Mouse (Mus musculus) testis, adult 2 months (tissue): Measurements from ENCODE around the gene Plxdc1. TPM values are rescaled to one million over a fixed set of nuclear protein-coding genes. Genes with fewer than 3 reads are reported as not detected.

Experiments
- H3K27ac ChIP-seq: fragments of 200-500 bp; 2 replicates; pipeline ENCODE4 v1.5.1; 2012; ENCODE audit warnings: low read depth, low read length; ENCODE audit not compliant: control insufficient read depth, insufficient read depth
- H3K27me3 ChIP-seq: fragments of 200-500 bp; 2 replicates; pipeline ENCODE4 v1.6.1; 2012; ENCODE audit warnings: mild to moderate bottlenecking, low read length, moderate library complexity; ENCODE audit not compliant: control insufficient read depth, insufficient read depth
- H3K36me3 ChIP-seq: fragments of 200-500 bp; 2 replicates; pipeline ENCODE4 v1.6.1; 2012; ENCODE audit warnings: mild to moderate bottlenecking, low read length; ENCODE audit not compliant: control insufficient read depth, insufficient read depth
- H3K4me1 ChIP-seq: fragments of 200-500 bp; 2 replicates; pipeline ENCODE4 v1.6.1; 2012; ENCODE audit warnings: low read length; ENCODE audit not compliant: control insufficient read depth, insufficient read depth
- H3K4me3 ChIP-seq: fragments of 200-500 bp; 2 replicates; pipeline ENCODE4 v1.5.1; 2012; ENCODE audit warnings: low read depth, mild to moderate bottlenecking, low read length, moderate library complexity, mixed read lengths; ENCODE audit not compliant: control insufficient read depth
- CTCF ChIP-seq: fragments of 200-500 bp; IDR thresholded peaks from 2 replicates; pipeline ENCODE4 v1.5.1; 2012; ENCODE audit warnings: low read depth, mild to moderate bottlenecking, inconsistent platforms, low read length, moderate library complexity; ENCODE audit not compliant: control insufficient read depth, insufficient read depth, insufficient replicate concordance
- POLR2A ChIP-seq: fragments of 200-500 bp; IDR thresholded peaks from 2 replicates; pipeline ENCODE4 v1.6.1; 2012; ENCODE audit warnings: low read depth, mild to moderate bottlenecking, inconsistent platforms, low read length, moderate library complexity; ENCODE audit not compliant: control insufficient read depth
- polyA plus RNA-seq: library from polyadenylated mRNA; depleted of rRNA; stranded (reverse); fragments of >200 nt; gene quantifications from 2 replicates; pipeline ENCODE4 v1.2.3, GENCODE M21; 2012

Gene Plxdc1
- polyA plus RNA-seq, 1 experiment, result 64.4 TPM

DNA sequence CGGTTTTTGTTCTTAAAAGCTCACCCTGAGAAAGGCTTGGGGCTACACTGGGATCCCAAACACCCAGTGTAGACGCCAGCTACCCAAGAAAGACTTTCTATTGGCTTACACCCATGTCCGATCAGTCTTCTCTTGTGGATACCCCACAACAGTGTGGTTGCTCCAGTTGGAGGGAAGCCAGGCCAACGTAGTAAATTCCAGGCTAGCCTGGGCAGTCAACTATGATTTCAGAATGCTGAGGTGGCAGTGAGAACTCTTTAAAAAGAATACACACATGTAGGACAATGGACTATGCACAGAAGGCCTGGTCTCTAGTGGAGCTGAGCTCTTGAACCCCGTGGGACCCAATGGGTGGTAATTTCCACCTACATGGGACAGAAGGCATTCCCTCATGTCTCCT, 11.5 kb downstream of the Plxdc1 start:
- Histone ChIP-seq H3K36me3 (no peaks in the 10 kb centered on the region), H3K27ac (no peak overlapping the region), H3K4me3 (peak overlapping the region; percentile 16; the same call in 1 of the 2 replicates), H3K4me1 (0 out of 2 replicates have a peak, but pooled peaks cover 2% of the 10 kb centered on the region), H3K27me3 (no peaks in the 10 kb centered on the region)
- TF ChIP-seq POLR2A (no peak), CTCF (no peak)

DNA sequence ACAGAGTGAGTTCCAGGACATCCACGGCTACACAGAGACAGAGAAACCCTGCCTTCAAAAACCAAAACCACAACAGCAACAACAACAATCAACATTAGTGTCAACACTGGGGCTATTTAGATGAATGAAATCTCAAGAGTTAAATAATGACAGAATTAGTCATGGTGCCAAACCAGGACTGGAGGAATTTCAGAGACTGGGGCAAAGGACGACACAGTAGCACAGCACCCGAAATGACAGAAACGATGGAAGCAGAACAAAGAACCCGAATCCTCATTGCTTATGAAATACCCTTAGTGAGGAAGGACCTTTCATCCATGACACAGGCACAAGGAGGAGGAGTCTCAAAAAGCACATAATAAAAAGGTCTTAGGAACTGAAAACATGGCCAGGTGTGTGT, 12.1 kb downstream of the Plxdc1 start:
- Histone ChIP-seq H3K4me3 (peak overlapping the region; percentile 16; the same call in 1 of the 2 replicates), H3K4me1 (0 out of 2 replicates have a peak, but pooled peaks cover 2% of the 10 kb centered on the region), H3K36me3 (no peaks in the 10 kb centered on the region), H3K27me3 (no peaks in the 10 kb centered on the region), H3K27ac (no peak overlapping the region)
- TF ChIP-seq POLR2A, result no peak
- TF ChIP-seq CTCF, result no peak

- Histone ChIP-seq H3K4me3 (no peak overlapping the region), H3K27ac (no peak overlapping the region), H3K27me3 (no peaks in the 10 kb centered on the region), H3K4me1 (no peaks in the 10 kb centered on the region), H3K36me3 (no peaks in the 10 kb centered on the region)
- no peak for TF ChIP-seq CTCF
- TF ChIP-seq POLR2A, result no peak
These were observed 13.8 kb downstream of the Plxdc1 start for GRCm38 (mm10) chr11:97972434-97972833.

DNA sequence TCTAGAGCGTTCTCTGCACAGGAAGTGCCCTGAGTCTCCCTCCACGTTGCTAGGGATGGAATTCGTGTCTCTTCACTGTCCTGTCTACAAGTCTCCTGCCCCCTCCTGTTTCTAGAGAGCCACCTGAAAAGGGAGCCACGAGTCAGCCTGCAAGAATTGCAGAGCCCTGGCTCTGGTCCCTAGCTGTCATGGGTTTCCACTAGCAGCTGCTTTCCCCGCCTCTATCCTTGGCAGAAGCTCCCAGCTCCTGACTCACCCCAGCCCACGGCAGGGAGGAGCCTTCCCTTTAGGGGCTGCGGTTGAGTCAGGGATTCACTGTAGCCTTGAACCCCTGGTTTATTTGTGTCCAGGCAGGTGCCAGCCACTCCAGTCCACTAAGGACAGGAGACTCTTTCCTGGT, 15.0 kb downstream of the Plxdc1 start:
- Histone ChIP-seq H3K36me3 (no peaks in the 10 kb centered on the region), H3K4me1 (no peaks in the 10 kb centered on the region), H3K27ac (no peak overlapping the region), H3K27me3 (no peaks in the 10 kb centered on the region), H3K4me3 (no peak overlapping the region)
- TF ChIP-seq POLR2A, result no peak
- TF ChIP-seq CTCF, result no peak

DNA sequence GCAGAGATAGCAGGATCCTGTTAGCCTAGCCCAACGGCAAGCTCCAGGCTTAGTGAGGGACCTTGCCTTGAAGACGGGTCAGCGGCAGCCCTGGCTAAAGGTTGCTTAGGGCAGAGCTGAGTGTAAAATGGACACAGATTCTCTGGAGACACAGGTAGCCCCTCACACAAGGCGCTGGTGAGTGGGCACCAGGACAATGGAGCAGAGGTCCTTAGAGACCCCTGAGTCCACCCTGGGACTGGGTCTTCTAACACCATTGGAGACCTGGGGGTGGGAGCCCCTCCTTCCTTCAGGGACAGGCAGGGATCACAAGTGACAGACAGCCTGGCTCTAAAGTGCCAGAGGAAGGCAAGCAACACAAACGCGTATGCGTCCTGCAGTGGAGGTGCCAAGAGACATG, 15.5 kb downstream of the Plxdc1 start:
- H3K36me3 ChIP-seq, result no peaks in the 10 kb centered on the region
- H3K27me3 ChIP-seq, result no peaks in the 10 kb centered on the region
- H3K27ac ChIP-seq, result no peak overlapping the region
- no peak overlapping the region for H3K4me3 ChIP-seq
- TF ChIP-seq CTCF (no peak), POLR2A (no peak)
- H3K4me1 ChIP-seq, result no peaks in the 10 kb centered on the region

DNA sequence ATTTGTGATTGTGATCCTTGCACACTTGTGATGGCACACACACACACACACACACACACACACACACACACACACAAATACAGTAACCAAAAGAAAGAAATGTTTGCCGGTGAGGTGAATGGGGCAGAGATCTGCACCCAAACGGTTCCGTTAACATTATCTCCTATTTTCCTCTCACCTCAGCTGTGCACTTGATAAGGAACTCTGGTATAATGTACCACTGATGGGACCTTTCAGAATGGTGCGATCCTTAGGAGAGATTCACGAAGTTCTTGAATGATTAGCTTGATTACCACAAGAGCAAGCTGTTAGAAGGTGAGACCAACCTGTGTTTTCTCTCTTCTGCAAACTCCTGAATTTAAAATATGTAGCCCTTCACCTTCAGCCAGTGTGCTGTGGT, 17.9 kb downstream of the Plxdc1 start:
- no peak for TF ChIP-seq CTCF
- TF ChIP-seq POLR2A, result no peak

DNA sequence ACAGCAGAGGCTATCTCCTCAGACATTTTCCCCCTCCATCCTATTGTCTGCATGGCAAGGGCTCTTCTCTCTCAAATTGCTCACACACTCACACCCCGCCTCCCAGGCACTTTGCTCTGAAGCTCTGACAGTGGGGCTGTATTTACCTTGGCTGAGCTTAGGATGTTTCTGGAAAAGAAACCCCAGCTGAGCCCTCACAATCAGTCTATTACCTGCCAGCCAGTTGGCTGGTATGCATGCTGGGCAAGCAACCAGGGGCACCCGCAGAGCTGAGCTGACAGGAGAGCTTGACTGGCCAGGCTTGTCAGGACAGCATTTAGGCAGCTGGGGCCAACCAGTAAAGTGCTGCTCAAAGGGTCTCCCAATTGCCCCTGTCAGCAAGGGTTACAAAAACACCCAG, 19.1 kb downstream of the Plxdc1 start:
- no peaks in the 10 kb centered on the region for H3K27me3 ChIP-seq
- no peaks in the 10 kb centered on the region for H3K36me3 ChIP-seq
- no peak for TF ChIP-seq POLR2A
- no peak for TF ChIP-seq CTCF
- H3K27ac ChIP-seq, result no peak overlapping the region
- H3K4me1 ChIP-seq, result no peaks in the 10 kb centered on the region
- H3K4me3 ChIP-seq, result no peak overlapping the region

More for the DNA sequence above, 17.9 kb downstream of the Plxdc1 start:
- Histone ChIP-seq H3K27me3 (no peaks in the 10 kb centered on the region), H3K36me3 (no peaks in the 10 kb centered on the region), H3K27ac (no peak overlapping the region), H3K4me3 (no peak overlapping the region), H3K4me1 (no peaks in the 10 kb centered on the region)

- H3K27me3 ChIP-seq, result no peaks in the 10 kb centered on the region
- H3K4me1 ChIP-seq, result peaks cover 7% of the 10 kb centered on the region
- no peak overlapping the region for H3K4me3 ChIP-seq
- H3K36me3 ChIP-seq, result no peaks in the 10 kb centered on the region
- H3K27ac ChIP-seq, result no peak overlapping the region
- peak; percentile 43; the same call in 1 of the 2 replicates for TF ChIP-seq CTCF
- TF ChIP-seq POLR2A, result no peak
These were observed 25.3 kb downstream of the Plxdc1 start for GRCm38 (mm10) chr11:97960907-97961306.
